Comparison of ENCODE assay signal across 10 mouse cellular contexts in genomic region chr11:94468582-94469064, GRCm38 (mm10). TPM values are rescaled to one million over a fixed set of nuclear protein-coding genes. Genes with fewer than 3 reads are reported as not detected.
DNase-seq lines count a peak whose midpoint lies in the region; ATAC-seq lines count a peak whose summit lies in the region.
"Had no signal": no experiment of that assay in that cellular context is flagged by ENCODE, and none has a peak within 500 bp of the region (broad histone marks: within the 10 kb centered on the region; RNA-seq: fewer than 3 reads in every experiment).

No protein-coding gene starts in this region.

- 0 out of 2 replicates have a peak overlapping the region, but pooled peaks have one; percentile 14 for H3K4me3 ChIP-seq in neural tube, embryonic 15.5 days (replicated peaks)
- H3K4me3 ChIP-seq: megakaryocyte, embryonic 14.5 days had no signal

- DNase-seq in cerebellum, adult 9-11 months: peak; percentile 65
- DNase-seq in cerebellum, adult 11-12 months: no peak
- peak; percentile 63 to 71 for DNase-seq in frontal cortex, adult 2 months (ENCODE audit: extremely low spot score in 1 of 2, low spot score in 1 of 2)
- peak; percentile 64 for DNase-seq in left cerebral cortex, adult 11 months (ENCODE audit: low spot score)
- no peak for DNase-seq in heart, postnatal 25 days (ENCODE audit: low spot score)
- DNase-seq in adrenal gland, postnatal 4 days (ENCODE audit: low spot score in 2 of 2): no peak
- DNase-seq in heart, postnatal 4 days: no peak

- H3K36me3 ChIP-seq in neural tube, embryonic 15.5 days: no peaks in the 10 kb centered on the region

- peaks cover 90% of the 10 kb centered on the region for H3K4me1 ChIP-seq in neural tube, embryonic 15.5 days

- peak overlapping the region; percentile 90 for H3K27ac ChIP-seq in neural tube, embryonic 15.5 days (replicated peaks)

- no peaks in the 10 kb centered on the region for H3K9me3 ChIP-seq in neural tube, embryonic 15.5 days (replicated peaks)
- H3K9me3 ChIP-seq: megakaryocyte, embryonic 14.5 days had no signal

- intact Hi-C loops in heart, postnatal 25 days (cut with DNase I): no loop called here

- H3K9ac ChIP-seq in neural tube, embryonic 15.5 days (replicated peaks): peak overlapping the region; percentile 36; the same call in 1 of the 2 replicates

- peak; percentile 84 for ATAC-seq in neural tube, embryonic 15.5 days (ENCODE audit: low FRiP score)

- peak overlapping the region; percentile 92 for H3K4me2 ChIP-seq in neural tube, embryonic 15.5 days

- WGBS in neural tube, embryonic 15.5 days: 5% methylated on average over 4 of the region's 4 CpGs

- H3K27me3 ChIP-seq in neural tube, embryonic 15.5 days (replicated peaks): no peaks in the 10 kb centered on the region

RNA-seq across cellular contexts. Expression of gene Cacna1g, which starts 5.4 kb away (rescaled TPM):
- 188 and 191 TPM in 2 replicates for polyA plus RNA-seq in frontal cortex, adult 2 months (2012; rRNA removed)
- polyA plus RNA-seq in neural tube, embryonic 15.5 days (2015; fragmentation: Nextera tagmentation; extraction: Ambion mirVana): 12.8 and 14.7 TPM in 2 replicates
- 10 to 100 TPM; 15.4 to 21.5 TPM for total RNA-seq in heart, postnatal 25 days (2021)
- total RNA-seq in adrenal gland, postnatal 4 days (2021): 10 to 100 TPM in 1 of 2 experiments, 1 to 10 TPM in 1; 8.7 to 12.0 TPM
- total RNA-seq in heart, postnatal 4 days (2021): 10 to 100 TPM; 48.7 to 52.8 TPM
- total RNA-seq: common myeloid progenitor, adult 5-6 weeks had no signal

RNA-seq across cellular contexts. Expression of gene Spata20, which starts 17.4 kb away (rescaled TPM):
- 0.24 and 0.34 TPM in 2 replicates for polyA plus RNA-seq in frontal cortex, adult 2 months (2012; rRNA removed)
- 0.28 and 0.42 TPM in 2 replicates for polyA plus RNA-seq in neural tube, embryonic 15.5 days (2015; fragmentation: Nextera tagmentation; extraction: Ambion mirVana)
- under 1 TPM; 0.34 to 0.42 TPM for total RNA-seq in heart, postnatal 25 days (2021)
- total RNA-seq in adrenal gland, postnatal 4 days (2021): under 1 TPM in 1 of 2 experiments, not detected in 1; 0.11 TPM
- total RNA-seq in heart, postnatal 4 days (2021): 1 to 10 TPM in 1 of 2 experiments, under 1 TPM in 1; 0.61 to 1.5 TPM
- total RNA-seq: common myeloid progenitor, adult 5-6 weeks had no signal

RNA-seq across cellular contexts. Expression of gene Epn3, which starts 31.2 kb away (rescaled TPM):
- polyA plus RNA-seq in frontal cortex, adult 2 months (2012; rRNA removed): 0.60 and 1.2 TPM in 2 replicates
- polyA plus RNA-seq in neural tube, embryonic 15.5 days (2015; fragmentation: Nextera tagmentation; extraction: Ambion mirVana): 1.1 and 1.5 TPM in 2 replicates
- total RNA-seq in heart, postnatal 25 days (2021): 10 to 100 TPM; 26.7 to 29.7 TPM
- 10 to 100 TPM; 10.3 to 13.2 TPM for total RNA-seq in adrenal gland, postnatal 4 days (2021)
- 10 to 100 TPM; 31.3 to 34.3 TPM for total RNA-seq in heart, postnatal 4 days (2021)
- total RNA-seq: common myeloid progenitor, adult 5-6 weeks had no signal

RNA-seq across cellular contexts. Expression of gene Mycbpap, which starts 52.9 kb away (rescaled TPM):
- 1.9 and 2.0 TPM in 2 replicates for polyA plus RNA-seq in frontal cortex, adult 2 months (2012; rRNA removed)
- polyA plus RNA-seq in neural tube, embryonic 15.5 days (2015; fragmentation: Nextera tagmentation; extraction: Ambion mirVana): 2.0 and 2.8 TPM in 2 replicates
- total RNA-seq in heart, postnatal 25 days (2021): 1 to 10 TPM in 1 of 2 experiments, under 1 TPM in 1; 0.68 to 1.1 TPM
- 10 to 100 TPM in 1 of 2 experiments, 1 to 10 TPM in 1; 4.9 to 12.7 TPM for total RNA-seq in adrenal gland, postnatal 4 days (2021)
- 1 to 10 TPM; 5.9 to 6.3 TPM for total RNA-seq in heart, postnatal 4 days (2021)

Comparison
In these comparisons a context has a peak if more than half of its experiments do, and no peak if none do; other contexts are left out.
1. DNase-seq: peak in cerebellum, adult 9-11 months (single experiment), frontal cortex, adult 2 months (2 of 2) and left cerebral cortex, adult 11 months (single experiment); none in cerebellum, adult 11-12 months (single experiment), heart, postnatal 25 days (single experiment), adrenal gland, postnatal 4 days (0 of 2) and heart, postnatal 4 days (single experiment).